In genomic region chr4:54611990-54612980, GRCm38 (mm10) we compare ENCODE assay signal across 13 mouse cellular contexts.
DNase-seq lines count a peak whose midpoint lies in the region; ATAC-seq lines count a peak whose summit lies in the region.
"Had no signal": no experiment of that assay in that cellular context is flagged by ENCODE, and none has a peak within 500 bp of the region (broad histone marks: within the 10 kb centered on the region; RNA-seq: fewer than 3 reads in every experiment).

No protein-coding gene starts in this region.

- H3K9me3 ChIP-seq in forebrain, embryonic 13.5 days (replicated peaks): no peaks in the 10 kb centered on the region
- no peaks in the 10 kb centered on the region for H3K9me3 ChIP-seq in neural tube, embryonic 11.5 days (ENCODE audit: control insufficient read depth, low read length)
- no peaks in the 10 kb centered on the region for H3K9me3 ChIP-seq in liver, embryonic 11.5 days (ENCODE audit: control insufficient read depth, low read length)
- H3K9me3 ChIP-seq: embryonic facial prominence, embryonic 12.5 days; heart, embryonic 15.5 days had no signal

- H3K36me3 ChIP-seq in forebrain, embryonic 13.5 days (ENCODE audit: poor library complexity, severe bottlenecking): no peaks in the 10 kb centered on the region
- H3K36me3 ChIP-seq in neural tube, embryonic 11.5 days (ENCODE audit: control insufficient read depth, insufficient read depth, low read length): no peaks in the 10 kb centered on the region
- no peaks in the 10 kb centered on the region for H3K36me3 ChIP-seq in liver, embryonic 11.5 days (ENCODE audit: control insufficient read depth, insufficient read depth, low read length)
- H3K36me3 ChIP-seq: embryonic facial prominence, embryonic 12.5 days; heart, embryonic 15.5 days had no signal

- DNase-seq in embryo, embryonic 10.5 days (ENCODE audit: low spot score): peak; percentile 72
- DNase-seq in mesoderm, embryonic 11.5 days (ENCODE audit: low read depth, low spot score): peak; percentile 56
- DNase-seq in neural tube, embryonic 11.5 days (ENCODE audit: low spot score): peak; percentile 62
- no peak for DNase-seq in liver, embryonic 11.5 days (ENCODE audit: low spot score)
- DNase-seq in lung, adult 18-20 months: no peak
- DNase-seq in frontal cortex, postnatal 25 days (ENCODE audit: low spot score in 2 of 2): no peak
- no peak for DNase-seq in thymus, postnatal 25 days
- DNase-seq: cerebellum, adult 2 months had no signal

- peaks cover 24% of the 10 kb centered on the region for H3K4me1 ChIP-seq in forebrain, embryonic 13.5 days
- peaks cover 10% of the 10 kb centered on the region for H3K4me1 ChIP-seq in neural tube, embryonic 11.5 days (ENCODE audit: control insufficient read depth, insufficient read depth, low read length)
- no peaks in the 10 kb centered on the region for H3K4me1 ChIP-seq in liver, embryonic 11.5 days (replicated peaks; ENCODE audit: control insufficient read depth, insufficient read depth, low read length)
- H3K4me1 ChIP-seq: embryonic facial prominence, embryonic 12.5 days; heart, embryonic 15.5 days had no signal

- H3K27ac ChIP-seq in forebrain, embryonic 13.5 days: peak overlapping the region; percentile 83
- peak overlapping the region; percentile 84 for H3K27ac ChIP-seq in neural tube, embryonic 11.5 days (ENCODE audit: low read depth, low read length)
- no peak overlapping the region for H3K27ac ChIP-seq in liver, embryonic 11.5 days (ENCODE audit: low read depth, low read length)
- H3K27ac ChIP-seq: embryonic facial prominence, embryonic 12.5 days; heart, embryonic 15.5 days had no signal

- H3K4me2 ChIP-seq in forebrain, embryonic 13.5 days: peak overlapping the region; percentile 3; the same call in 1 of the 2 replicates
- H3K4me2 ChIP-seq in neural tube, embryonic 11.5 days (ENCODE audit: low read depth): no peak overlapping the region
- H3K4me2 ChIP-seq in liver, embryonic 11.5 days: no peak overlapping the region
- H3K4me2 ChIP-seq: embryonic facial prominence, embryonic 12.5 days; heart, embryonic 15.5 days had no signal

- H3K4me3 ChIP-seq in forebrain, embryonic 13.5 days: no peak overlapping the region
- no peak overlapping the region for H3K4me3 ChIP-seq in neural tube, embryonic 11.5 days (ENCODE audit: low read depth, low read length)
- H3K4me3 ChIP-seq in liver, embryonic 11.5 days (ENCODE audit: low read depth, low read length): no peak overlapping the region
- H3K4me3 ChIP-seq: embryonic facial prominence, embryonic 12.5 days; heart, embryonic 15.5 days had no signal

- ATAC-seq in forebrain, embryonic 13.5 days: peak; percentile 57; the same call in 1 of the 2 replicates
- ATAC-seq in neural tube, embryonic 11.5 days (ENCODE audit: insufficient read depth, low FRiP score, low TSS enrichment): peak; percentile 81
- ATAC-seq in liver, embryonic 11.5 days (replicated peaks; ENCODE audit: low FRiP score): no peak
- ATAC-seq: CD4-positive, CD25-positive, alpha-beta regulatory T cell, adult 4 months; lung, postnatal 0 days had no signal

- no peak overlapping the region for H3K9ac ChIP-seq in forebrain, embryonic 13.5 days
- no peak overlapping the region for H3K9ac ChIP-seq in neural tube, embryonic 11.5 days (ENCODE audit: low read length)
- no peak overlapping the region for H3K9ac ChIP-seq in liver, embryonic 11.5 days (ENCODE audit: low read depth, low read length)
- H3K9ac ChIP-seq: embryonic facial prominence, embryonic 12.5 days; heart, embryonic 15.5 days had no signal

- WGBS in forebrain, embryonic 13.5 days: 2% methylated on average over 7 of the region's 7 CpGs
- WGBS in neural tube, embryonic 11.5 days: 38% methylated on average over 7 of the region's 7 CpGs
- WGBS in liver, embryonic 11.5 days: 75% methylated on average over 7 of the region's 7 CpGs

- H3K27me3 ChIP-seq in forebrain, embryonic 13.5 days: no peaks in the 10 kb centered on the region
- H3K27me3 ChIP-seq in neural tube, embryonic 11.5 days (ENCODE audit: control insufficient read depth, insufficient read depth, low read length): no peaks in the 10 kb centered on the region
- no peaks in the 10 kb centered on the region for H3K27me3 ChIP-seq in liver, embryonic 11.5 days (replicated peaks; ENCODE audit: control insufficient read depth, insufficient read depth, low read length)
- H3K27me3 ChIP-seq: embryonic facial prominence, embryonic 12.5 days; heart, embryonic 15.5 days had no signal

Comparison
In these comparisons a context has a peak if more than half of its experiments do, and no peak if none do; other contexts are left out.
1. DNase-seq: peak in embryo, embryonic 10.5 days (single experiment), mesoderm, embryonic 11.5 days (single experiment) and neural tube, embryonic 11.5 days (single experiment); none in liver, embryonic 11.5 days (single experiment), lung, adult 18-20 months (0 of 2), frontal cortex, postnatal 25 days (0 of 2) and thymus, postnatal 25 days (single experiment).